Mouse (Mus musculus): ENCODE results near the gene Ice1.

DNA sequence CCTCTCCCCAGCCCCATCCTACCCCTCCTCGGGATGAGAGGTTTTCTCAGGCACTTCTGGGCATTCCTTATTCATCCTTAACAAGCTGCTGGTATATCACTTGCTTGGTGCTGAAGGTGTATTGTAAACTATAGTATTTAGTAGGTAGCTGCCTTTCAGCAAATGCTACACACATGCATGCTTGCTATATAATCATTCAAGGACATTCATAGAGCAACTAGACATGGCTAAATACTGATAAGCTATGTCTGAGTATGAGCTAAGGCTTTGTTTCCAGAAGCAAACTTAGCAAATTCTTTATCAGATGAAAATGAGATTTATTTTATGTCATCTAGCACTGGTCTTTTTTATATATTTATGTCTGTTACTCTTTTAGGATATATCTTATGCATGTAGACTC lies 11.8 kb downstream of the Ice1 start:
- TF ChIP-seq POLR2A (IDR thresholded peaks at IDR 0.05; ENCODE audit: low read depth, low read length) (no peak), CTCF (IDR thresholded peaks at IDR 0.05; ENCODE audit: borderline replicate concordance, insufficient read depth, low read length) (no peak)

Measured in embryonic fibroblast, embryonic 13.5 days (primary cell).